Mouse (Mus musculus) cerebellum, postnatal 4 days (tissue): ENCODE data around the gene Gm20388.

Experiments used
- DNase-seq, 2 experiments: peaks; one replicate each; pipeline ENCODE4 v3.0.0; 2022; ENCODE audit warnings: low spot score in 2 of 2, mixed read lengths in 1 of 2

The Gm20388 gene

DNA sequence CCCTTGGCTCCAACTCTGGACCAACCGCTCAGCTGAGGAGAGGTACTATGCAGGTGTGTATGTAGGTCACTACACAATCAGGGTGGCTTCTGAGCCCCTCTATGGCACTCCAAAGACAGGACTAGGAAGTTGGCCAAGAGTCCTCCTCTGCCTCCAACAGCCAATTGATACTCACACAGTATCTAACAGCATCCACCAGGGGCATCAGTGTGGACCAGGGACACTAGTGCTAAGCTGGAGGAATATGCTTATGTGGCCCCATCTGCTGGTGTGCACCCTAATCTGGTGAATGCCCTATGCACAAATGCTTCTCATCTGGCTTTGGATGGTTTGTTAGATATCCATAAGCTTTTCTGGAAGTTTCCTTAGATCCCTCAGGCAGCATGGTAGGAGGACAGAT is 2232.6 kb downstream of the Gm20388 start:
- DNase-seq: no peak

DNA sequence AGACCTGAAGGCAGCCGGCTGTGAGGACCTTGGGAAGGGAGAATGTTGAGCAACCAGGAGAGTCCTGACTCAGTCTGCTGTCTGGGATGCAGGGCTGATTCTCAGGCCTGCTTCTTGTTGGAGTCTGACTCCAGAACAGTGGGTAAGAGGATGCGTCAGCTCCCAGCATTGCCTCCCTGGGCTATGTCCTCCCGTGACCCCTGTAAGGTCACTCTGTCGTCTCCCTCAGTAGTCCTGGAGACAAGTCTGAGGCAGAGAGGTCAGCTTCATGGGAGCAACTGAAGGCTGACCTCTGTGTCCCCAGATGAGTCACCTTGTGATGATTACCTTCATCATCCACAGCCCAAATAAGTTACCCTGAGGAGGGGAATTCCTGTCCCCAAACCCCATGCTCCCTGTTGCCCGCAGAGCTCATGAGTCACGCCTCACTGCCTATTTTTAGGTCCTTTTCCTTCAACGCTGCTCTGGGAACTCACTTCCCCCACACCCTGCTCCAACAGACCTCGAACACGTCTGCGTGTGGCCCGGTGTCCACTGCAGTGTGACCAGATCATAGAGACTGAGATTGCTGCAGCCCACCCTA is 2234.2 kb downstream of the Gm20388 start:
- DNase-seq: no peak

DNA sequence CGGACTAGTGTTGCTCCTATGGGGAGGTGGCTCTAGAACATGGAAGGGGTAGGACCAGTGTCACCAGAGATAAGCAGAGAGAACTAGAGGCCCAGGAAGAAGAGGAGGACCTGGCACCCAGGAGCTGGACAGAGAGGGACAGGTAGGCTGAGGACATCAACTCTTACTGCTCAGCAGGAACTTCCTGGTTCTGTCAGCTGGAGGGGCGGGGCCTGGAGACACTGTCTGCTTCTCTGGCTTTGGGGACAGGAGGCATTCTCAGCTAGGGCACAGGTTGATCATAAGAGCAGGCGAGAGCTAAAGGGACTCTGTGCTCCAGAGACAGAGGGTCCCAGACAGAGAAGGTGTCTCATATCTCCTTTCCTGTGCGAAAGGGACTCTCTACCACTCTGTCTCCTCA is 2238.4 kb downstream of the Gm20388 start:
- DNase-seq: no peak

DNA sequence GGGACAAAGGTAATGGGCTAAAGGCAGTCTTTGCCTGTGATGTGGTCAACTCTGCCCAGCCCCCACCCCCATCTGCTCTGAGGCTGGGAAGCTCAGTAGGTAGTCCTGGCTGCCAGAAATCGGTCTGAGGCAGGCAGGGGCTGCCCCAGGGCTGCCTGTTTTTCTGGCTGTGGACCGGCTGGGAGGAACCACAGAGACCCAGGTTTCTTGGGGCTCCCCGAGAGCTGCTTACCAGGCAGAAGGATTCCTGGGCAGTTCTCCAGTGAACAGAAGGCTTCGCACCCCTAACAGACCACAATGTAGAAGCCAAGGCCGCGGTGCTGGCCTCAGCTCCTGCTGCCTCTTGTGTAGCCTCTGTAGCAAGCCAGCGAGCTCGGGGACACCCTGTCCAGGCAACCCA is 2239.0 kb downstream of the Gm20388 start:
- peak in 1 of 2 experiments; percentile 38 for DNase-seq

DNA sequence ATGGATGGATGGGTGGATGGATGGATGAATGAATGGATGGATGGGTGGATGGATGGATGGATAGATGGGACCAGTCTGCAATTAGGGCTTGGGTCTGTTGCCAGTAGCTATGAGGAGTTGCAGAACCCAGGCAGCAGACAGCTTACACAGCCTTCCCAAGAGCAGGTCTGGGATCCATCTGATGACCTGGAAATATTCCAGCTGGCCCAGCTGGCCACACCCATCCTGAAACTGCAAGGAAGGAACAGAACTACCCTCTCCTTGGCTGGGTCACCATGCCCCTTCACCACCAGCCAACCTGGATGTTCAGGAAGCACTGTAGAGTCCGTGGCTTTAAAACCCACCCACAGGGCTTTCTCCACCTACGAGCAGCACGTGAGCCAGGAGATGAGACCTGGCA is 2240.9 kb downstream of the Gm20388 start:
- no peak for DNase-seq

DNA sequence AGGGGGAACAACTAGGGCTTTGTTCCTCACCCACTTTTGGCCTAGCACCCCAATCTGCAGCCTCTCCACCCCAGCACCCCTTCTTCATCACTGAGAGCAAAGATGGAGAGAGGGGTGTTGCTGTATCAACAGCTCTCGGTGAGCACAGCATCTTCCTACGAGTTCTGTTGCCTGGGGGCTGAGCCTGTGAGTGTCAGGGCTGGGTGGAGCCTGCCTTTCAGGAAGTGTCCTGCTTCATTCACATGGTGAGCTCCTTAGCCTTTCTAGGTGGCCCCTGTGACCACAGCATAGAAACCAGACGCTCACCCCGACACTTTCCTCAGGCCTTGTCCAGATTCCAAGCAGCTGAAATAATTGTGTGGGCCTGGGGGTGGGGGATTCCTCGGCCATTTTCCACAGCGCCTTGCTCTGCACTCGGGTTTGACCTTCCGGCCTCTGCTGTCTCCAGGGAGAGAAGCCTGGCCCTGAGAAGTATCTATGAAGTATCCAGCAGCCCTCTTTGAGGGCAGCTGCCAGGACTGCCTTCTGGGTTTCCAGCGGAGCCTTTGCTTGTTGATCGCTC is 2244.5 kb downstream of the Gm20388 start:
- DNase-seq: no peak

DNA sequence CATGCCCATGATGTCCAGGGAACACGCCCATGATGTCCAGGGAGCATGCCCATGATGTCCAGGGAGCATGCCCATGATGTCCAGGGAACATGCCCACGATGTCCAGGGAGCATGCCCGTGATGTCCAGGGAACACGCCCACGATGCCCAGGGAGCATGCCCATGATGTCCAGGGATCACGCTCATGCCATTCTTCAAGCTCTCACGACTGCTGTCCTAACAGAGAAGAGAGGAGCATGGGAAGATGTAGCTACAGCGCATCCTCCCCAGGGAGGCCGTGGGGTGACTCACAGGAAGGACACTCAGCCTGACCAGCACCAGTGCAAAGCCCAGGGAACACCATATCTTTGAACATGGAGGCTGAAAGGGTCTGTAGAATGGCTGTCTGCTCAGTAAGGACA is 2245.3 kb downstream of the Gm20388 start:
- no peak for DNase-seq

DNA sequence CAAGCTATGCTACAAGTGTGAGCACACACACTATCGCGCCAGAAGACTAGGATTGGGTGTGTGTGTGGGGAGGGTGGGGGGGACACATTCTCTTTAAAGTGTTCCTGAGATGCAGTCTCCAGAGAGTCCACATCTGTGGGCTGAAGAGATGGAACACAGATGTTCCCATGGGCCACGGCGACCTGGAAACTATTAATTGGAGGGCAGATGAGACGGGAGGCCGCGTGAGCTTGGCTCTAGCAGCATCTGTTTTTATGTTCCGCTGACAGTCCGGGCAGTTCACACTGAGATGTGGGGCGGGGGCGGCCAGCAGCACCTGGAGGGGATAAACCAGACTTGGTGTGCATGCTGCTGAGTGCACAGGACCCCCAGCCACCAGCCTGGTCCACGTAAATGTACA is 2247.0 kb downstream of the Gm20388 start:
- no peak for DNase-seq

DNA sequence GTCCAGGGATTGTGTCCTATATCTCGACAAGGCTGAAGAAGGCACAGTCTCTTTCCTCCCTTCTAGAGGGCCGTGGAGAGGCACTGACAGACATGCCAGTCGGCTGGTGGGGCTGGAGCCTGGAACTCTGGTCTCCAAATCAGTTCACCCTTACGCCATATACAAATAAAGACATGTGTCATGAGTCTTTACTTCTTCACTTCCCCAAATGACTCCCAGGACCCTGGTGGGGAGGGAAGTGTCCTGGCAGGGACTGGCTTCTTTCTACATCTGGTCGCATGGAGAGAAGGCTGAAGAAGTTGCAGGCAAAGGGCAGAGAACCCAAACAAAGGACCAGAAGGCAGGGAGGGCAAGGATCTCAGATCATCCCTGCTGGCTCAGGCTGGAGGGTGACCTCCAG is 2249.5 kb downstream of the Gm20388 start:
- DNase-seq: no peak

DNA sequence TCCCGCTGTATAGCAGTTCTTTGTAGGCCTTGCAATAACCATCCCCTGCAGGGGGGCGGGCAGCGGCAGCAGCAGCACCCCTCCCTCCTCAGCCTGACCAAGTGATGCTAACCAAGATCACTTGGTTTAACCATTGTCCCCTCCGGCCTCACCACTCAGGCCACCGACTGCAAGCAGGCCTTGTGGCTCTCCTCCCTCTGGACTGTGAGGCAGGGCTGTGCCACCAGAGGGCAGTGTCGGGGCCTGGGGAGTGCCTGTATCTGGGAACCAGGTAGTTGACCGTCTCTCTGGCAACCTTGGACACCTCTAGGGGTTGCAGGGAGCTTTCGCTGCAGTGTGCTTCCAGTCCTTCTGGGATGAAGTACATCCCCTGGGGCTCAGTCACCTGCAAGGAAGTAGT is 2252.4 kb downstream of the Gm20388 start:
- peak; percentile 72 to 86 for DNase-seq

DNA sequence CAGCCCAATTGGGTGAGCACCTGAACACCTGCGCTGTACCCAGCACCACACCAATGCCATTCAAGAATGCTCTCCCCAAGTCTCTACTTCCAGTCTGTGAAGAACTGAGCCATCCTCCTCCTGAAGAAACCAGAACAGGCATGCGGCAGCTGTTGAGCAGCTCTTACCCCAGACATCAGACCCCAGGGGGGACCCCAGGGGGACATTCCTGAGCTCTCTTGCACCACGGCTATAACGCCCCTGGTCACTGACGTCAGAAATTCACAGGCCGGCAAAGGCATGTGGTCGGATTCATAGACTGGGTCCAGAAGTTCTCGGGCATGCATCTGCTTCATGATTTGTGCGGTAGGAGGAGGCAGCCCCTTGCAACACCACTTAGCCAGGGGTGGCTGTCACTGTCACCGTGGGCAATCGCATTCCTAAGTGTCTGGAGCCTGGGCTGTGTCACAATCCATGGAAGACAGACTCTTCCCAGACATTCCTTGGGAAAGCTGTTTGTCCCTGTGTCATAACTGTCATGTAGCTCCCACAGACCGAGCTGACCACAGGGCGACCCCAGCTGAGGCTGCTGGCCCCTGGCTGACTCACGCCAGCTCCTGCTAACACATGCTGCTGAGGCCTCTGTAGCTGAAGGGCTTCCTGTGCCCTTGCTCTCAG is 2256.7 kb downstream of the Gm20388 start:
- DNase-seq: no peak

DNA sequence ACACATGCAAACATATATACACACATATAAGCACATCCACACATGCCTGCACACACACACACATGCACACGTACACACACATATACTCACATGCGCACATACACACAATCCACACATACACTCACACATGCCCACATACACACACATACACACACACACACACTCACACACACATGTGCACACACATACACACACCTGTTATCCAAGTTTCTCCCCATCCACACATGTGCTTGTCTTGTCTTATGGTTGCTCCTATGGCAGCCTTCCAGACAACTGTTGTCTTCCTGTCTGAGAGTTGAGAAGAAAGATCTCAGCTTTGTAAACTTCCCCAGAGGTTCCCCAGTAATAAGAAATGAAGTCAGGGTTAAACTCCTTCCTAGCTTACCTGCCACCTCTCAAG is 2258.8 kb downstream of the Gm20388 start:
- no peak for DNase-seq

DNA sequence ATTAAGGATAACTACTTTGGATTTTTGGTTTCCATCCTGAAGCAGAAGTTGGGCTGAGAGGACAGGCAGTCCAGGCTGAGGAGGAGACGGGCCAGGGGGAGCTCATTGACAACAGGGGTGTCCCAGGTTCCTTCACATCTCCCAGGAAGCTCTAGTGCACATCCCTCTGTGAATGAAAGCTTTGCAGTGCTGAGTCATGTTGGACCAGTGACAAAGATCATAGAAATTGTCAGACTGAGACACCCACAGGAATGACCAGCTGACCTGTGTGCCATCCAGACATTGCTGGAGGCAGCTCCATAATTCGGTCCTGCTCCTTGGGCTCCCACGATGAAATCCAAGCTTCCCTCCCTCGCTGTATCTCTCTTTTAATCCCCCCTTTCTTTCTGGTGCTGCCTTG is 2261.2 kb downstream of the Gm20388 start:
- no peak for DNase-seq

DNA sequence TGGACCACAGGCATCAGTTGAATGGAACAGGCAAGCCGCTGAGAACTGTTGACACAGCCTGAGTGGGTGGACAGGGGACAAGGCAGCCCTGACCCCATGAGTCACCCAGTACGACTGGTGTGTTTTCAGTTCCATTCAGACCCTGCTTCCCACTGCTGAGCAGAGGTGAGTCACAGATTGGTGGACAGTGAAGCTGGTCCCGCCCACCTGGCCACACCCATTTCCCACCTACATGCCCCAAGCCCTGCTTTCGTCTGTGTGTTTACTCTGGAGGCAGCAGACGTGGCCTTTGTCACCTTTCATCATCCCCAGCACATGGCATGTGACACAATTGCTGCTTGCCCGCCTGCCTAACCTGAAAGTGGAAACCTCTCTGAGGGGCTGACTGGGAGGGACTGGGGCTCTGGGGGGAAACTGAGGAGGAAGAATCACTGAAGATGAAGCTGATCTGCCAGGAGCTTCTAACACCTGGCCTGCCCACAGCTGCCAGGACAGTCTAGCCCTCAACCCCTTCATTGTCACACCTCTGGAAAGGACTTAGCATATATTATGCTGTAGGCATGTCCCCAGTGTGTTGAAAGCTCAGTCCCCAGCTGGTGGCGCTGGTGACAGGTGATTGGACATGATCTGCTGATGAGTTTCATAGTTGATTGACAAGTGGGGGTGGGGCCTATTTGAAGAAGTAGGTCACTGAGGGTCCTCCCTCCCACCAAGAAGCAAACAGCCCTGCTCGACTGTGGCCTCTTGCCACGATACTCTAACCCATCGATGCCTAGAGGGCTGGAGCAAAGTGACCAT is 2263.7 kb downstream of the Gm20388 start:
- no peak for DNase-seq

DNA sequence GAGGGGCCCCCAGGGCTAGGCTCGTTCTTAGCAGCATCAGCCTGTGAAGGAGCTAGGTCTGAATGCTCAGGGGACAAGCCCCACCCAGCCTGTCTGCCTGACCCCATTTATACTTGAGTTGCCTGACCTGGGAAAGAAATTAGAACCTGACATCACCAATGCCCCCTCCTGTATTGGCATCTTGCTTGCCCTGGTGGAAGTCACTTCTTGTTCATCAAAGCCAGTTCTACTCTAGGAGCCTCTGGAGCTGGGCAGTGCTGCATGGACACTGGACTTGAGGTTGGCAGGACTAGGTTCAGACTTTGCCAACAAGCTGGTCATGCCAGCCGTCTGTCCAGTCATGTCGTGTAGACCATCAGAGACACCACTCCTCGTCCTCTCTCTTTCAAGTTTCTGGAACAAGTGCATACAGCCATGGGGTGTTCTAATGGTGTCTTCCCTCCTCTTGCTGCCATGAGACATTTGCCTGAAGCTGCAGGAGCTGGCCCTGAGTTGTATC is 2267.8 kb downstream of the Gm20388 start:
- no peak for DNase-seq

DNA sequence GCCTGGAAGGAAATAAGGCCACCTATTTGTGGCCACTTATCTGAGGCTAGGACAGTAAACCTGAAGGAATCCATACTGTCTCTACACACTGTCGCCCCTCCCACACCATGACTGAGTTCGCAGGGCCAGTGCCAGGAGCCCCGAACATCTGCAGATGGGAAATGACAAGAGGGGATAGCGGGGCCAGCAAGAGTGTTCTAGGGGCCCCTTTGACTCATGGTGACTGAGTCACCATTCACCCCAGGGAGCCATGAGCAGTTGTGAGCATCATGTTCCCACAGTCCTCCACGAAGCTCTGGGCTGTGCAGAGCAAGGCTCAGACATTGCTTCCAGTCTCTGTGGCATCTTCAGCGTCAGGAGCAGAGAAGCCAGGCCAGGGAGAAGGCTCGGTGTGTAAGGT is 2268.7 kb downstream of the Gm20388 start:
- DNase-seq: no peak

DNA sequence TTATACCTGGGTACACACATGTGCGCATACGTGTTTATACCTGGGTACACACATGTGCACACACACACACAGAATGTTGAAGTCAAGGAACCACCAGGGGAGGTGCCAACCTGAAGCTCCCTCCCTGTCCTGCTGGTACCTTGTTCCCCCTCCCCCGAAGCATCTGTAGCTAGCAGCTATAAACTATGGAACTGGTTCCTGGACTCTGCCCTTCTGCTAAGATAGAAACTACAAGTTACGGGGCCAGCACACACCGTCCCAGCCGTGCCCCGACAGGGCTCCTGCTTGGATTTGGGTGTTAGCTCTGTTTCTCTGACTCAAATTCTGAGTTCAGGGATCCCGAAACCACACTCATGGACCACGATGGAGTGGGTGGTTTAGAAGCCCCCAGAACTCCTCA is 2269.5 kb downstream of the Gm20388 start:
- DNase-seq: no peak

DNA sequence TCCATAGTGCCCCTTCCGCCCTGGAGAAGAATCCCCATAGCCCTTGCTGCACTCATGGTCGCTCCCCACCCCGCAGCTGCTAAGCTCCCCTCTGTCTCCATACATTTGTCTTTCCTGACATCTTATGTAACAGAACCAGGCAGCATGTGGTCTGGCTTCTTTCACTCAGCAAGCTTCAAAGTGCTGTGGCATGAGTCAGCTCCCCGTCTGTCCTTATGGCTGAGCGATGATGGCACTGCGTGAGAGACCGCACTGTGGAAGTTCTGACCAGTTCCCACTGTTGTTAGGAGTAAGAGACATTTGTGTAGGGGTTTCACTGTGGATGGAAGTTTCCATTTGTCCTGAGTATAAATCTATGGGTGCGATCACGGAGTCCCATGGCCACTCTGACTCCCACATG is 2270.8 kb downstream of the Gm20388 start:
- no peak for DNase-seq

DNA sequence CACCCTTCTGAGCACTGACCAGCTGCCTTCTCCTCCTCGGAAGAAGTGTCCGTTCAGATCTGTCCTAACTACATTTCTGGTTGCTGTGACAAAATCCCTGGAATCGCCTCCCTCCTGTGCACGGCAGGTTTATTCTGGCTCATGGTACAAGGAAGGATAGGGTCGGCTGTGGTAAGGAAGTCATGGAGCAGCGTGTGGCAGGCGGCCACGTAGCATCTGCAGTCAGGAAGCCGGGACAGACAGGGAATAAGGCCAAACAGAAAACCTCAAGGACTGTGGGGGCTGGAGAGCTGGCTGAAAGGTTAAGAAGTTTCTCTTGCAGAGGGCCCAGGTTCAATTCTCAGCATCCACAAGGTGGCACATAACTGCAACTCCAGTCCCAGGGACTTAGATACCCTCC is 2271.3 kb downstream of the Gm20388 start:
- no peak for DNase-seq

DNA sequence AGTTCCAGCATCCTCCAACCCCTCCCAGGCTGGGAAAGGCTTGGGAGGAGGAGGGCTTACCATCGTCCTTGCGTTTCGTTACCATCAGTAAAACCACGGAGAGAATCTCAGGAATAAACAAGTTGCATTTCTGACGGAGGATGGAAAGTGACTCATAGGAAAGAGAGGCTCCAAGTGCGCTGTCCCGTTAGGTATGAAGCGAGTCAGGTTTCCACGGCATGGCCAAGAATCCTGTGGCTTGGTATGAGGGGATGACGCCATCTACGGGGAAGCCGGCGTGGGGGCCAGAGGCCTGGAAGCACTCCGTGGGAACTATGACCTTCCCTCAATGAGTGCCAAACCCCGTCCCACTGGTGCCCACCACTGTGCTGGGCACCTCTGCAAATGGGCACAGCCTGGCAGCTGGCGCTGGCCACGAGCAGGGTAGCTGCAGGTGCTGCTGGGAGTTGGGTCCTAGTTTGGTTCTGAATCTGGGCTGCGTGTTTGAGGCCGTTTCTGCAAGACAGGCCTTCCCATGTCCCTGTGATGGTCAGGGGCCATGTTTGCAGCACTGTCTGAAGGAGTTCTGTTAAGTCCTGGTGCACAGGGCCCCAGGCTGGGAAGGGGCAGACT is 2275.8 kb downstream of the Gm20388 start:
- no peak for DNase-seq

DNA sequence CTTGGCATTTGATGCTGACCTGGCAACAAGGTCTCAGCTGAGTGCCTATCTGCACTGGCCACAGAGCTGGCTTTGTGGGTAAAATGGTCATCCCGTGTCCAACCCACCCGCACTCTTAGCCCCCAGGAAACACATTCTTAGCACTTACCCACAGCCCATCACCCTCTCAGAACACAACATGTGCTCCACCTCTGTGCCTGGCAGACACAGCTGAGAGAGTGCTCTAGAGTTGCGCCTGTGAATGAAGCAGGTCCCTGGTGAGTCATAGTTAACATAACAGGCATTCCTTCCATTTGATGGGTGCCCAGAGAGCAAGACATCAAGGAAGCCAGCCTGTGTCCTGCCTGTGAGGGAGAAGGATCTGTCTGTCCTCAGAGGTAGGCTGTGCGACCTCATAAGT is 2276.6 kb downstream of the Gm20388 start:
- no peak for DNase-seq

DNA sequence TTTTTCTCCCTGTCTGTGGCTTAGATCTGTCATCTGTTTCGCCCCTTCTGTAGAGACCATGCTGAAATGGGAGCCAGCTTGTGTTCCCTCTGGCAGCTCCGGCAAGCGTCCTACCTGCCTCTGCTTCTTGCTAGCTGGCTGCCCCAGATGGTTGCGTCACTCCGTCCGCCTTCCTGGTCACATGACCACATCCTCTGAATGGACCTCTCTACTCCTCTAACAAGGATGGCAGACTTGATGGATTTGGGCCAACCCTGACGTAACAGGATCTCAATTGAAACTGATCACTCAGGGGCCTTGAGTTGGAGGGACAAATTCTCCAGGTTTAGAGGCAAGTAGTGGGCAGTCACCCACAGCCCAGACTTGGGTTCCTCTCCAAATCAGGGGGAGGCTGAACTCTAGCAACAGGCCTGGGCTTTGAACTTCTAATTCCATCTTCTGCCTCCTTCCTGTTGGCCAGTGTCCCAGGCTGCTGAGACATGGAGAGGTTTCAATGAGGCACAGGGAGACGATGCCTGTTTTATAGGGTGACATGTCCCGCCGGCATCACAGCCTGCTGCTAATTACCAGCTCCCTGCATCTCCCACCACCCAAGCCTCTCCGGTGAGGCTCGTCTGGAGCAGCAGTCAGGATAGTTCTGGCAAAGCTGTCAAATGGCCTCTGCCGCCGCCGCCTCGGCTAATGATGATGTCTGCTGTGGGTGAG is 2279.9 kb downstream of the Gm20388 start:
- DNase-seq: peak in 1 of 2 experiments; percentile 47
